Mouse (Mus musculus) intestine, embryonic 16.5 days (tissue): ENCODE measurements around the gene Fbxw16. TPM values are rescaled to one million over a fixed set of nuclear protein-coding genes. Genes with fewer than 3 reads are reported as not detected.
"Not testable (repeated sequence)": the region's sequence is repeated elsewhere in the genome, so short reads cannot be mapped to it uniquely, and the experiment has no call there.

Source experiments
- ATAC-seq: fragments of 200-750 bp; cut with Nextera tagmentation; 2 replicates; pipeline ENCODE4 v1.8.0; 2017; ENCODE audit warnings: moderate TSS enrichment, moderate library complexity
- H3K27ac ChIP-seq: fragments of 300-500 bp; sonication (generic); 2 replicates; pipeline ENCODE4 v1.5.1; 2014; ENCODE audit warnings: mild to moderate bottlenecking, low read length
- H3K27me3 ChIP-seq: fragments of 300-500 bp; sonication (generic); replicated peaks from 2 replicates; pipeline ENCODE4 v1.6.1; 2014; ENCODE audit warnings: low read length, control low read depth, mixed read lengths; ENCODE audit not compliant: control insufficient read depth, insufficient read depth
- H3K36me3 ChIP-seq: fragments of 300-500 bp; sonication (generic); 2 replicates; pipeline ENCODE4 v1.6.1; 2014; ENCODE audit warnings: low read length, control low read depth; ENCODE audit not compliant: control insufficient read depth, insufficient read depth
- H3K4me1 ChIP-seq: fragments of 300-500 bp; sonication (generic); 2 replicates; pipeline ENCODE4 v1.6.1; 2014; ENCODE audit warnings: low read length, control low read depth, mixed read lengths; ENCODE audit not compliant: control insufficient read depth, insufficient read depth
- H3K4me2 ChIP-seq: fragments of 300-500 bp; sonication (generic); 2 replicates; pipeline ENCODE4 v1.6.1; 2014; ENCODE audit warnings: low read depth, low read length, control low read depth
- H3K4me3 ChIP-seq: fragments of 300-500 bp; sonication (generic); 2 replicates; pipeline ENCODE4 v1.5.1; 2014; ENCODE audit warnings: mild to moderate bottlenecking, low read length
- H3K9ac ChIP-seq: fragments of 300-500 bp; sonication (generic); 2 replicates; pipeline ENCODE4 v1.6.1; 2014; ENCODE audit warnings: low read depth, low read length
- H3K9me3 ChIP-seq: fragments of 300-500 bp; sonication (generic); 2 replicates; pipeline ENCODE4 v1.6.1; 2016; ENCODE audit warnings: low read length, control low read depth; ENCODE audit not compliant: control insufficient read depth
- WGBS: fragments of 180-500 bp; shearing (Covaris S2); extraction: QIAGEN DNeasy Blood & Tissue Kit; methylation state at CpG from one replicate; pipeline ENCODE4 v1.1.7; 2014; 5-methylcytosine and 5-hydroxymethylcytosine counted together
- polyA plus RNA-seq: library from polyadenylated mRNA; unstranded; fragments of >200 nt; fragmentation: Nextera tagmentation; extraction: Ambion mirVana; gene quantifications from 2 replicates; pipeline ENCODE4 v1.2.1, GENCODE M21; 2015

The Fbxw16 gene
- polyA plus RNA-seq, result not detected in 2 replicates

DNA sequence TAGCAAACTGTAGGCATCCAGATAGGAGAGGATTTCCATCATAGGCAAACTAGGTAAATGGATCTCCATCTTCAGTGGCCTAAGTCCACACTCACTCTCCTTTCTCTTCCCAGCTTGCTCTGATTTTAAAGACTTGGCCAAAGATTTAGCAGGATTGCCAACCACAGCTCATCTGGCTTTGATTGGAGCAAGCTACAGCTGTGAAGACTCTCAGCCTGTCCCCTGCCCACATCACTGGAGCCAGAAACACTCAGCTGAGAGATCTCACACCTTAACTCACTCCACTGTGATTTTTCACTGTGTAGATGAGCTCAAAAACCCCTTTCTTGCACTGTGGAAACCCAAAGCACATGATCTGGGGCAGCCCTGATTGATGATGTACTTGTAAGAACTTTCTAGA, at the start of gene Fbxw16:
Gene Fbxw16, minus strand, starts transcription at position 101 of the 400 bp plus-strand sequence.
- no peak within 1 kb of the TSS for H3K9ac ChIP-seq
- no peaks in the 10 kb centered on the region for H3K36me3 ChIP-seq
- H3K4me3 ChIP-seq, result no peak within 1 kb of the TSS
- no peaks in the 10 kb centered on the region for H3K4me1 ChIP-seq
- no peaks in the 10 kb centered on the region for H3K9me3 ChIP-seq
- no peak within 1 kb of the TSS for H3K27ac ChIP-seq
- H3K27me3 ChIP-seq, result no peaks in the 10 kb centered on the region
- ATAC-seq, result no peak
- H3K4me2 ChIP-seq, result no peak within 1 kb of the TSS

GRCm38 (mm10) chr9:109495775-109496174, 46.8 kb upstream of the Fbxw16 start, which contains the start of gene Fbxw19:
Gene Fbxw19 (minus strand): TSS chr9:109495875.
- H3K4me3 ChIP-seq, H3K4me2 ChIP-seq, H3K9ac ChIP-seq, H3K4me1 ChIP-seq, H3K27me3 ChIP-seq, H3K27ac ChIP-seq, H3K36me3 ChIP-seq, H3K9me3 ChIP-seq, ATAC-seq: not testable (repeated sequence)
- WGBS, result 85% methylated on average over 1 of the region's 1 CpGs

GRCm38 (mm10) chr9:109432956-109433355, 16.0 kb downstream of the Fbxw16 start:
- Histone ChIP-seq H3K36me3 (no peaks in the 10 kb centered on the region), H3K4me1 (no peaks in the 10 kb centered on the region), H3K4me3 (no peak overlapping the region), H3K27ac (no peak overlapping the region), H3K27me3 (no peaks in the 10 kb centered on the region), H3K4me2 (no peak overlapping the region), H3K9ac (no peak overlapping the region), H3K9me3 (no peaks in the 10 kb centered on the region)
- no peak for ATAC-seq
- WGBS, result 77% methylated on average over 1 of the region's 1 CpGs

DNA sequence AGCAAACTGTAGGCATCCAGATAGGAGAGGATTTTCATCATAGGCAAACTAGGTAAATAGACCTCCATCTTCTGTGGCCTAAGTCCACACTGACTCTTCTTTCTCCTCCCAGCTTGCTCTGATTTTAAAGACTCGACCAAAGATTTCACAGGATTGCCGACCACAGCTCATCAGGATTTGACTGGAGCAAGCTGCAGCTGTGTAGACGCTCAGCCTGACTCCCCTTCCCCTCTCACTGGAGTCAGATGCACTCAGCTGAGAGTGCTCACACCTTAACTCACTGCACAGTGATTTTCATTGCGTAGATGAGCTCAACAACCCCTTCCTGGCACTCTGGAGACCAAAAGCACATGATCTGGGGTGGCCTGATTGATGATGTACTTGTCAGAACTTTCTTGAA, 44.7 kb downstream of the Fbxw16 start, which contains the start of gene Fbxw22:
Gene Fbxw22, minus strand, starts transcription at position 101 of the 400 bp plus-strand sequence.
- not testable (repeated sequence) for H3K4me1 ChIP-seq, H3K9ac ChIP-seq, H3K36me3 ChIP-seq, H3K4me3 ChIP-seq, H3K9me3 ChIP-seq, ATAC-seq, H3K27ac ChIP-seq, H3K27me3 ChIP-seq, H3K4me2 ChIP-seq
- WGBS, result 75% methylated on average over 4 of the region's 4 CpGs

Other genes starting within 250 kb of the Fbxw16 start
- not detected in 2 replicates for gene Fbxw20, start 214.4 kb downstream of the Fbxw16 start, polyA plus RNA-seq
- not detected in 2 replicates for gene Fbxw14, start 161.5 kb downstream of the Fbxw16 start, polyA plus RNA-seq
- not detected in 2 replicates for gene Fbxw28, start 109.5 kb downstream of the Fbxw16 start, polyA plus RNA-seq
- gene Fbxw22, start 44.8 kb downstream of the Fbxw16 start, polyA plus RNA-seq, result not detected in 2 replicates
- not detected in 2 replicates for gene Fbxw19, start 46.7 kb upstream of the Fbxw16 start, polyA plus RNA-seq
- gene Fbxw15, start 119.1 kb upstream of the Fbxw16 start, polyA plus RNA-seq, result not detected in 2 replicates
- gene Fbxw24, start 176.9 kb upstream of the Fbxw16 start, polyA plus RNA-seq, result 0.09 TPM in 1 of 2 replicates, not detected in the other
- not detected in 2 replicates for gene Fbxw25, start 215.5 kb upstream of the Fbxw16 start, polyA plus RNA-seq